Mouse (Mus musculus): ENCODE results near the gene Uevld. TPM values are rescaled to one million over a fixed set of nuclear protein-coding genes. Genes with fewer than 3 reads are reported as not detected.

Uevld gene
- total and polyA plus RNA-seq, 3 experiments: 2.9 to 6.6 (median 4.6) TPM

DNA sequence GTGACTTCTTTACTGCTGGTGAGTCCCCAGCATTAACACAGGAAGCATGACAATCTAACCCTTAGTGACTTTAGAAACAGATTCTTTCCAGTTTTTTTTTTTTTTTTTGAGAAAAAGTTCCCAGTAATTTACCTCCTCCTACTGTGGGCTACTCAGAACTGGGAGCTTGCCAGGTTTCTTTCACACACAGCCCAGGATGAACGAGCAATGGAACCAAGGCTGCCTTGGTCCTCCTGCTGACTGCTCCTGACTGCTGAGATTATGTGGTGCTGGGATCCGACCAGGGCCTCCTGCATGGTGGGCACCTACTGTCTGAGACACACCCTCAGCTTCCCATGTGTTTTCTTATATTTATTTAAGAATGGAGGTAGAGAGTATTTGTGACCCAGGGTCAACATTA is 28.7 kb upstream of the Uevld start:
- Histone ChIP-seq H3K27ac (ENCODE audit: insufficient read depth, low read depth) (no peak overlapping the region), H3K79me2 (replicated peaks; ENCODE audit: control insufficient read depth, extremely low read depth, insufficient read depth, poor library complexity, severe bottlenecking) (no peaks in the 10 kb centered on the region), H3K4me2 (ENCODE audit: insufficient read depth, low read depth, poor library complexity, severe bottlenecking) (no peak overlapping the region), H3K9ac (ENCODE audit: insufficient read depth, low read depth) (no peak overlapping the region), H3K27me3 (replicated peaks) (no peaks in the 10 kb centered on the region), H3K36me3 (replicated peaks in 1 of 2; ENCODE audit: control insufficient read depth in 1 of 2, insufficient read depth in 1 of 2, low read length in 1 of 2) (peaks cover 8 to 23% of the 10 kb centered on the region in 2 experiments), H3K4me3 (replicated peaks in 1 of 3; ENCODE audit: low read depth in 2 of 3, low read length in 2 of 3, poor library complexity in 1 of 3) (no peak overlapping the region), H3K4me1 (ENCODE audit: control insufficient read depth in 1 of 2, insufficient read depth in 2 of 2) (peaks cover 2 to 15% of the 10 kb centered on the region in 2 experiments; a peak in 3 of 4 replicates), H3K9me3 (replicated peaks; ENCODE audit: low read length) (no peaks in the 10 kb centered on the region)
- in situ Hi-C loops (cut with MboI; ENCODE audit: low pct_ligation_motif_present, low pct_unique_long_range_greater_than_20kb, low sequenced_read_pairs): no loop called here
- dilution Hi-C loops (cut with MboI; ENCODE audit: extremely low pct_ligation_motif_present, extremely low pct_unique_long_range_greater_than_20kb, low sequenced_read_pairs): no loop called here
- TF ChIP-seq EP300 (IDR thresholded peaks at IDR 0.05; ENCODE audit: low read length) (no peak), SMC3 (IDR thresholded peaks at IDR 0.05; ENCODE audit: low read depth, low read length) (no peak), ETS1 (conservative IDR thresholded peaks at IDR 0.05; ENCODE audit: low read depth, low read length) (no peak), MYC (IDR thresholded peaks at IDR 0.05; ENCODE audit: low read depth, low read length) (no peak), USF2 (conservative IDR thresholded peaks at IDR 0.05; ENCODE audit: low read depth, low read length) (no peak), MAFK (IDR thresholded peaks at IDR 0.05; ENCODE audit: insufficient replicate concordance, low read length) (no peak), MXI1 (IDR thresholded peaks at IDR 0.05; ENCODE audit: low read depth, low read length) (no peak), CHD1 (IDR thresholded peaks at IDR 0.05; ENCODE audit: low read depth, low read length) (no peak), ZNF384 (IDR thresholded peaks at IDR 0.05; ENCODE audit: low read depth, low read length) (no peak), GABPA (IDR thresholded peaks at IDR 0.05; ENCODE audit: insufficient replicate concordance, low read depth, low read length) (no peak), E2F4 (IDR thresholded peaks at IDR 0.05; ENCODE audit: insufficient replicate concordance, low read depth, low read length) (no peak), POLR2AphosphoS2 (IDR thresholded peaks at IDR 0.05; ENCODE audit: low read depth, low read length) (no peak), JUN (IDR thresholded peaks at IDR 0.05; ENCODE audit: insufficient read depth, low read depth, low read length) (no peak), USF1 (IDR thresholded peaks at IDR 0.05; ENCODE audit: low read depth, low read length) (no peak), KAT2A (IDR thresholded peaks at IDR 0.05; ENCODE audit: insufficient replicate concordance, low read length) (no peak), UBTF (IDR thresholded peaks at IDR 0.05; ENCODE audit: low read depth, low read length) (no peak), TBP (conservative IDR thresholded peaks at IDR 0.05; ENCODE audit: low read depth, low read length) (no peak), CHD2 (IDR thresholded peaks at IDR 0.05; ENCODE audit: low read length) (no peak)
- no peak for DNase-seq (ENCODE audit: extremely low read depth)

DNA sequence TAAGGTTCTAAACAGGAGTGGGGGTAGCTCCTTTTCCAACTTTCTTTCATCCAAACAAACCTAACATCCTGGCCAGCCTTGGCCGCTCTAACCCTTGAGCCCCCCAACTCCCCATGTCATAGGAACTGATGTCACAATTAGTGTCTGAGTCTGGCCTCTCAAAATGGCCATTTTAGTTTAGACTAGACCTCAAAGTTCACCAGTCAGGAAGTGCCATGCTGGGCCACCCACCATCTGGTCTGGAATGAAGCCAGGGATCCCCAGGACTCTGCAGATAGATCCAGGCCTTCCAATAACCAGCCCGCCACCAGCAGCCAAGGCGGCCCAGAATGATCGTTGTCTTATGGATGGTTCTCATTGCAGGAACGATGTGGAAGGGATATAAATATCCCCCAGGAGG is 28.3 kb upstream of the Uevld start:
- Histone ChIP-seq H3K9ac (ENCODE audit: insufficient read depth, low read depth) (no peak overlapping the region), H3K36me3 (replicated peaks in 1 of 2; ENCODE audit: control insufficient read depth in 1 of 2, insufficient read depth in 1 of 2, low read length in 1 of 2) (peaks cover 4 to 18% of the 10 kb centered on the region in 2 experiments), H3K4me2 (ENCODE audit: insufficient read depth, low read depth, poor library complexity, severe bottlenecking) (no peak overlapping the region), H3K79me2 (replicated peaks; ENCODE audit: control insufficient read depth, extremely low read depth, insufficient read depth, poor library complexity, severe bottlenecking) (no peaks in the 10 kb centered on the region), H3K27me3 (replicated peaks) (no peaks in the 10 kb centered on the region), H3K4me1 (ENCODE audit: control insufficient read depth in 1 of 2, insufficient read depth in 2 of 2) (peaks cover 2 to 15% of the 10 kb centered on the region in 2 experiments; a peak in 3 of 4 replicates), H3K4me3 (replicated peaks in 1 of 3; ENCODE audit: low read depth in 2 of 3, low read length in 2 of 3, poor library complexity in 1 of 3) (no peak overlapping the region), H3K27ac (ENCODE audit: insufficient read depth, low read depth) (no peak overlapping the region), H3K9me3 (replicated peaks; ENCODE audit: low read length) (no peaks in the 10 kb centered on the region)
- in situ Hi-C loops (cut with MboI; ENCODE audit: low pct_ligation_motif_present, low pct_unique_long_range_greater_than_20kb, low sequenced_read_pairs): no loop called here
- TF ChIP-seq KAT2A (IDR thresholded peaks at IDR 0.05; ENCODE audit: insufficient replicate concordance, low read length) (no peak), CHD1 (IDR thresholded peaks at IDR 0.05; ENCODE audit: low read depth, low read length) (no peak), POLR2A (IDR thresholded peaks at IDR 0.05; ENCODE audit: low read depth, low read length) (no peak), CHD2 (IDR thresholded peaks at IDR 0.05; ENCODE audit: low read length) (no peak), MXI1 (IDR thresholded peaks at IDR 0.05; ENCODE audit: low read depth, low read length) (no peak), USF1 (IDR thresholded peaks at IDR 0.05; ENCODE audit: low read depth, low read length) (no peak), BHLHE40 (IDR thresholded peaks at IDR 0.05; ENCODE audit: low read depth, low read length) (no peak)
- DNase-seq (ENCODE audit: extremely low read depth): no peak
- dilution Hi-C loops (cut with MboI; ENCODE audit: extremely low pct_ligation_motif_present, extremely low pct_unique_long_range_greater_than_20kb, low sequenced_read_pairs): no loop called here
